Mouse (Mus musculus) hindbrain, embryonic 12.5 days (tissue): Measurements from ENCODE around the gene Rsbn1l. TPM values are rescaled to one million over a fixed set of nuclear protein-coding genes. Genes with fewer than 3 reads are reported as not detected.

ENCODE experiments used
- ATAC-seq: fragments of 200-750 bp; cut with Nextera tagmentation; 2 replicates; pipeline ENCODE4 v1.8.0; 2017; ENCODE audit warnings: moderate TSS enrichment; ENCODE audit not compliant: low FRiP score
- H3K27ac ChIP-seq: fragments of 300-500 bp; sonication (generic); 2 replicates; pipeline ENCODE4 v1.5.1; 2016; ENCODE audit warnings: mild to moderate bottlenecking
- H3K27me3 ChIP-seq: fragments of 300-500 bp; sonication (generic); 2 replicates; pipeline ENCODE4 v1.6.1; 2016; ENCODE audit warnings: mild to moderate bottlenecking
- H3K36me3 ChIP-seq: fragments of 300-500 bp; sonication (generic); 2 replicates; pipeline ENCODE4 v1.6.1; 2016; ENCODE audit warnings: mild to moderate bottlenecking
- H3K4me1 ChIP-seq: fragments of 300-500 bp; sonication (generic); 2 replicates; pipeline ENCODE4 v1.6.1; 2016
- H3K4me2 ChIP-seq: fragments of 300-500 bp; sonication (generic); replicated peaks from 2 replicates; pipeline ENCODE4 v1.6.1; 2016; ENCODE audit warnings: mild to moderate bottlenecking
- H3K4me3 ChIP-seq: fragments of 300-500 bp; sonication (generic); 2 replicates; pipeline ENCODE4 v1.5.1; 2016; ENCODE audit warnings: mild to moderate bottlenecking
- H3K9ac ChIP-seq: fragments of 300-500 bp; sonication (generic); 2 replicates; pipeline ENCODE4 v1.6.1; 2016; ENCODE audit warnings: mild to moderate bottlenecking, moderate library complexity
- H3K9me3 ChIP-seq: fragments of 300-500 bp; sonication (generic); replicated peaks from 2 replicates; pipeline ENCODE4 v1.6.1; 2016; ENCODE audit warnings: mild to moderate bottlenecking
- WGBS: fragments of 180-500 bp; shearing (Covaris S2); methylation state at CpG from one replicate; pipeline ENCODE4 v1.1.7; 2016; 5-methylcytosine and 5-hydroxymethylcytosine counted together
- polyA plus RNA-seq: library from polyadenylated mRNA; unstranded; fragments of >200 nt; fragmentation: Nextera tagmentation; extraction: Ambion mirVana; gene quantifications from 2 replicates; pipeline ENCODE4 v1.2.1, GENCODE M21; 2016

Rsbn1l gene
- polyA plus RNA-seq, 1 experiment from 2014 or later = 6.0 TPM

GRCm38 (mm10) chr5:20843405-20843804, 112.8 kb downstream of the Rsbn1l start:
- no peak overlapping the region for H3K9ac ChIP-seq
- no peak overlapping the region for H3K27ac ChIP-seq
- H3K4me3 ChIP-seq = no peak overlapping the region
- 71% methylated on average over 2 of the region's 3 CpGs for WGBS
- H3K27me3 ChIP-seq = no peaks in the 10 kb centered on the region
- no peak for ATAC-seq
- no peaks in the 10 kb centered on the region for H3K4me1 ChIP-seq
- H3K4me2 ChIP-seq = no peak overlapping the region
- no peaks in the 10 kb centered on the region for H3K9me3 ChIP-seq
- no peaks in the 10 kb centered on the region for H3K36me3 ChIP-seq

Other genes starting within 250 kb of the Rsbn1l start
- 24.1 and 25.0 TPM in 2 replicates for gene Phtf2, start 74.3 kb downstream of the Rsbn1l start, polyA plus RNA-seq
- 48.4 and 55.6 TPM in 2 replicates for gene Tmem60, start 74.2 kb downstream of the Rsbn1l start, polyA plus RNA-seq
- gene Ptpn12, start 99.5 kb upstream of the Rsbn1l start, polyA plus RNA-seq = 25.5 and 30.1 TPM in 2 replicates
- 3.8 and 4.0 TPM in 2 replicates for gene Gsap, start 229.9 kb upstream of the Rsbn1l start, polyA plus RNA-seq